Mouse (Mus musculus): ENCODE measurements around the gene Prune1.
"Not testable (repeated sequence)": the region's sequence is repeated elsewhere in the genome, so short reads cannot be mapped to it uniquely, and the experiment has no call there.

The Prune1 gene

DNA sequence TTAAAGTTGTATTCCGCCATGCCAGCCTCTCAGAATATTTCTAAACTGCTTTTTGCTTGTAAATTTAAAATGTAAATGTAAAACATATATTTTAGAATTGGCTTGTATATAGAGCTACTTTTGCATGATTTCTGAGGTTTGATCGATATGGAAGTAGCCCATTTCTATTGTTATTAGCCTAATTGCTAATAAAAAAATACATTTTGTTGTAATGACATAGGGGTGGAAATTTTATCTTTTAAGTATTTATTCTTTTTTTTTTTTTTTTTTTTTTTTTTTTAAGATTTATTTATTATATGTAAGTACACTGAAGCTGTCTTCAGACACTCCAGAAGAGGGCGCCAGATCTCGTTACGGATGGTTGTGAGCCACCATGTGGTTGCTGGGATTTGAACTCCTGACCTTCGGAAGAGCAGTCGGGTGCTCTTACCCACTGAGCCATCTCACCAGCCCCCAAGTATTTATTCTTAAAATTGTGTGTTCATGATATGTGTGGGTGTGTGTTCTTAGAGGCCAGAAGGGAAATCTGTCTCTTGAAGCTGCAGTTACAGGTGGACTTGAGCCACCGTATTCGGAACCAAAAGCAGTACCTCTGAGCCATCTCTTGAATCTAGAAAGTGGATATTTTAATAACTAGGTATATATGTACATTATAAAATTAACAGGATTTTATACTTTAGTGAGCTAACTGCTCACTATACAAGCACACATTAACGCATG is 68.8 kb downstream of the Prune1 start:
- not testable (repeated sequence) for DNase-seq (ENCODE audit: low spot score)

GRCm38 (mm10) chr3:95210585-95210984 is 71.3 kb downstream of the Prune1 start:
- no peak for DNase-seq (ENCODE audit: low spot score)

GRCm38 (mm10) chr3:95208286-95208685 is 73.6 kb downstream of the Prune1 start:
- DNase-seq (ENCODE audit: low spot score): no peak

DNA sequence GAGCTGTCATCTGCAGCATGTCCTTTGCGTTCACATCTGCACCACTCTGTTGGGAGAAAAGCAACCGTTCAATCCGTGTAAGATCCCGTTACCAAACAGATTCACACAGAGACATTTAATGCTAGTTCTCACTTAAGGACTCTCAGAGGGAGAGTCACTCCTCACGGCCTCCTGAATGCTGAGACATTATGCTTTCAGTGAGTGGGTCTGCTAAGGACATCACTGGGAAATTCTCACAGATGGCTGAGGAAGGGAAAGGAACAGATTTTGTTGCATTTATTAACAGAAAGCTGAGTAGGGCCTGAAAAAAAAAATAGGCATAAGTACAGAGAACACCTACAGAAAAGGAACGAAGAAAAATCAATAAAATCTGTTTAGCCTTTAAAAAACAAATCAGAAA is 78.0 kb downstream of the Prune1 start:
- no peak for DNase-seq (ENCODE audit: low spot score)
